Mouse (Mus musculus) spleen, adult 12 weeks (tissue): Measurements from ENCODE around the gene Dcaf8.

Experiments used
- DNase-seq: peaks from one replicate; pipeline ENCODE4 v3.0.0; 2022; ENCODE audit warnings: low spot score

Gene Dcaf8

GRCm38 (mm10) chr1:172194435-172194834 is 46.6 kb downstream of the Dcaf8 start:
- no peak for DNase-seq

GRCm38 (mm10) chr1:172197146-172197545 is 49.3 kb downstream of the Dcaf8 start:
- no peak for DNase-seq

- no peak for DNase-seq
Measured at GRCm38 (mm10) chr1:172197851-172198250, 50.0 kb downstream of the Dcaf8 start.

GRCm38 (mm10) chr1:172198316-172198715 is 50.4 kb downstream of the Dcaf8 start:
- no peak for DNase-seq

- no peak for DNase-seq
Measured at GRCm38 (mm10) chr1:172198996-172199395, 51.1 kb downstream of the Dcaf8 start.

GRCm38 (mm10) chr1:172200161-172200560 is 52.3 kb downstream of the Dcaf8 start:
- no peak for DNase-seq

- no peak for DNase-seq
Measured at GRCm38 (mm10) chr1:172200871-172201447, 53.1 kb downstream of the Dcaf8 start.

GRCm38 (mm10) chr1:172201967-172202880 is 54.3 kb downstream of the Dcaf8 start:
- DNase-seq: no peak

GRCm38 (mm10) chr1:172202894-172203522 is 55.1 kb downstream of the Dcaf8 start:
- DNase-seq: no peak

- DNase-seq: no peak
Measured at GRCm38 (mm10) chr1:172203566-172203965, 55.7 kb downstream of the Dcaf8 start.

- no peak for DNase-seq
Measured at GRCm38 (mm10) chr1:172204033-172204813, 56.3 kb downstream of the Dcaf8 start.

GRCm38 (mm10) chr1:172204814-172205740 is 57.2 kb downstream of the Dcaf8 start:
- no peak for DNase-seq

GRCm38 (mm10) chr1:172205741-172206087 is 57.8 kb downstream of the Dcaf8 start:
- no peak for DNase-seq

GRCm38 (mm10) chr1:172206141-172206917 is 58.4 kb downstream of the Dcaf8 start, which contains the start of gene Pea15a:
TSS of gene Pea15a (minus strand) at chr1:172206804.
- peak; percentile 25 for DNase-seq

GRCm38 (mm10) chr1:172207111-172207584 is 59.3 kb downstream of the Dcaf8 start:
- no peak for DNase-seq

GRCm38 (mm10) chr1:172212776-172213175 is 64.9 kb downstream of the Dcaf8 start:
- DNase-seq: no peak

- DNase-seq: no peak
Measured at GRCm38 (mm10) chr1:172213771-172214170, 65.9 kb downstream of the Dcaf8 start.

- DNase-seq: no peak
Measured at GRCm38 (mm10) chr1:172214748-172215147, 66.9 kb downstream of the Dcaf8 start.

- DNase-seq: peak; percentile 77
Measured at GRCm38 (mm10) chr1:172217148-172217547, 69.3 kb downstream of the Dcaf8 start.
